Mouse (Mus musculus): ENCODE data around the gene Opn1sw.
"Not testable (repeated sequence)": the region's sequence is repeated elsewhere in the genome, so short reads cannot be mapped to it uniquely, and the experiment has no call there.

The Opn1sw gene

DNA sequence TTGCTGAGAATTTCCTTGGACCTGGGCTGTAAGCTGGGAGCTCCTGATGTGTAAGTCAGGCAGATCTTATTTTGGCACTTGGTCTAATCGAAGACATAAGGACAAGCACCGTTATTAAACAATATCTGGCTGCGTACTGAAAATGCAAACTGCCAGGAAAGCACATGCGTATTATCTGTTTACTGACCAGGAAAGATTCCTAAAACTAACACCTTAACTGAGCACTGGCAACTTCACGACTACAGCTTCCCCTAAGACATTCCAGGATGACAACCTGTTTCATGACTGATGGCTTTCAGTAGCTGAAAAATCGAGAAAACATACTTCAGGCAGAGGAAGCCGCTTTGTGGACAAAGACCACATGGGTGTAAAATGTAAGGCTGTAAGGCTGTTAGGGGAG lies 41.1 kb downstream of the Opn1sw start:
- DNase-seq (ENCODE audit: extremely low spot score), result no peak

DNA sequence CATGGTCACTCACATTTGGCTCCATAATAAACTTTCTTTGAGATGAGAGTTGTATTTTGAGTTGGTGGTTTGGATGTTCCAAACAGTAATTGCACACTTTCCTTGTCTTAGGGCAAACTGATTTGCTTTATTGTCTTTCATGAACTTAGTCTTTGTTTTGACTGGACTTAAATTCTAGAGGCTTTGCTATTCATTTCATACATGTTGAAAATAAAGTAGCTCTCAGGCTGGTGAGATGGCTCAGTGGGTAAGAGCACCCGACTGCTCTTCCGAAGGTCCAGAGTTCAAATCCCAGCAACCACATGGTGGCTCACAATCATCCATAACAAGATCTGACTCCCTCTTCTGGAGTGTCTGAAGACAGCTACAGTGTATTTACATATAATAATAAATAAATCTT lies 41.8 kb downstream of the Opn1sw start:
- DNase-seq (ENCODE audit: extremely low spot score), result not testable (repeated sequence)

DNA sequence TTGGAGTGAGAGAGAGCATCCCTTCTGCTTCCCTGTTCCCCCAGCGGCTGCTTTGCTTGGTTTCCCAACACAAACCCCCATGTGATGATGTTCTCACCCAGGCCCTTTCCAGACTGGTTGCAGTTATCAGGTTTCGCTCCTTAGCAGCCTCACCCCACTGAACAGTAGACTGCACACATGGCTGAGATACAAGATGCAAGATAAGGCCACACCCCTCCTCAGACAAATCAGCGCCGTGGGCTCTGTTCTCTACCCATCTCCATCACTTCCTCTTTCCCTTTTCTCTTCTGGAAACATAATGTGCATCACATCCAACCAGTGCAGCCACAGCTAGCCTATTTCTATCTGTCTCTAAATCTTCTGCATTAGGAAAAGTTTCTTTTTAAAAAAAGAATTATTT lies 58.8 kb downstream of the Opn1sw start:
- no peak for DNase-seq (ENCODE audit: extremely low spot score)

DNA sequence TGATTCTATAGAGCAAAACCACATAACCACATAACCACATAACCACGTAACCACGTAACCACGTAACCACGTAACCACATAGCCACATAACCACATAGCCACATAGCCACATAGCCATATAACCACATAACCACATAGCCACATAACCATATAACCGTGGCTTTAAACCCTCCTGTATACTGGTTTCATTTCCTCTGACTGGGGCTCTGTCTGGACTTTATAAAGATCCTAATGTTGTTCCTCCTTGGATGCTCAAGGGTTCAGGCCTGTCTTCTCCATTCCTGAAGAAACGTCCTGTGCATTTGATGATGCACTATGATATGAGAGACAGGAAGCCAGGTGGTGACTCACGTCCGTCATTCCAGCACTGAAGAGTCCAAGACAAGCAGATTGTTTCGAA lies 61.3 kb downstream of the Opn1sw start:
- DNase-seq (ENCODE audit: extremely low spot score), result no peak
